Mouse (Mus musculus): ENCODE results near the gene Ppfia1. TPM values are rescaled to one million over a fixed set of nuclear protein-coding genes. Genes with fewer than 3 reads are reported as not detected.

The Ppfia1 gene
- total and polyA plus RNA-seq, 3 experiments: 29.3 to 46.6 (median 41.3) TPM

DNA sequence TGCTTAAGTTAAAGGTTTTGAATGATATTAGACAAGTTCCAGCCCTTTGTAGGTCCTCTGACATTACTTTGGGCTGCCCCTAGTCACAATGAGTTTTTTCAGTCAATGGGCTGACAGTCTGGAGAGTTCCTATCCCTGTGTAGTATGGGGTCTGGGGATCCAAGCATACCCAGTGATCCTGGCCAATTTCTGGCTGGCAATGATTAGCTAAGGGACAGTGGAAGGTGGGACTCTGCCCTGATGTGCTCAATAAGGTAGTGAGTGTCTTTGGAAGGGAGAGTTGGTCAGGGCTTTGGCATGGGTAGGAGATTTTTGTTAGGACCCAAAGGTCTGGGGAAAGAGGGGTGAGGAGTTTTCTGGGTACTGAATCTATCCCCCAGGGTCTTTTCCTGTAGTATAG lies 18.1 kb upstream of the Ppfia1 start:
- no peak overlapping the region for H3K9ac ChIP-seq (ENCODE audit: insufficient read depth, low read depth)
- DNase-seq (ENCODE audit: extremely low read depth): no peak
- no peaks in the 10 kb centered on the region for H3K79me2 ChIP-seq (replicated peaks; ENCODE audit: control insufficient read depth, extremely low read depth, insufficient read depth, poor library complexity, severe bottlenecking)
- TF ChIP-seq TBP (conservative IDR thresholded peaks at IDR 0.05; ENCODE audit: low read depth, low read length) (no peak), RCOR1 (conservative IDR thresholded peaks at IDR 0.05; ENCODE audit: low read depth, low read length) (no peak), TCF12 (IDR thresholded peaks at IDR 0.05; ENCODE audit: low read depth, low read length) (no peak), JUND (conservative IDR thresholded peaks at IDR 0.05; ENCODE audit: low read depth, low read length) (no peak), RAD21 (IDR thresholded peaks at IDR 0.05; ENCODE audit: low read depth, low read length) (no peak), CHD1 (IDR thresholded peaks at IDR 0.05; ENCODE audit: low read depth, low read length) (no peak), USF2 (conservative IDR thresholded peaks at IDR 0.05; ENCODE audit: low read depth, low read length) (no peak), CHD2 (IDR thresholded peaks at IDR 0.05; ENCODE audit: low read length) (no peak), GABPA (IDR thresholded peaks at IDR 0.05; ENCODE audit: insufficient replicate concordance, low read depth, low read length) (no peak), PAX5 (IDR thresholded peaks at IDR 0.05; ENCODE audit: low read length) (no peak), ZMIZ1 (IDR thresholded peaks at IDR 0.05; ENCODE audit: low read depth, low read length) (no peak), NRF1 (IDR thresholded peaks at IDR 0.05; ENCODE audit: low read depth, low read length) (no peak), ZKSCAN1 (IDR thresholded peaks at IDR 0.05; ENCODE audit: borderline replicate concordance, low read depth, low read length) (no peak), ETS1 (conservative IDR thresholded peaks at IDR 0.05; ENCODE audit: low read depth, low read length) (no peak), JUN (IDR thresholded peaks at IDR 0.05; ENCODE audit: insufficient read depth, low read depth, low read length) (no peak), SMC3 (IDR thresholded peaks at IDR 0.05; ENCODE audit: low read depth, low read length) (no peak), NELFE (IDR thresholded peaks at IDR 0.05; ENCODE audit: low read depth, low read length) (no peak)
- in situ Hi-C loops (cut with MboI; ENCODE audit: low pct_ligation_motif_present, low pct_unique_long_range_greater_than_20kb, low sequenced_read_pairs): no loop called here
- no peaks in the 10 kb centered on the region for H3K9me3 ChIP-seq (replicated peaks; ENCODE audit: low read length)
- dilution Hi-C loops (cut with MboI; ENCODE audit: extremely low pct_ligation_motif_present, extremely low pct_unique_long_range_greater_than_20kb, low sequenced_read_pairs): no loop called here
- no peak overlapping the region for H3K4me3 ChIP-seq (replicated peaks in 1 of 3; ENCODE audit: low read depth in 2 of 3, low read length in 2 of 3, poor library complexity in 1 of 3)
- H3K4me2 ChIP-seq (ENCODE audit: insufficient read depth, low read depth, poor library complexity, severe bottlenecking): no peak overlapping the region
- peaks cover 52% of the 10 kb centered on the region for H3K27me3 ChIP-seq (replicated peaks)
- H3K27ac ChIP-seq (ENCODE audit: insufficient read depth, low read depth): no peak overlapping the region
- H3K4me1 ChIP-seq (ENCODE audit: control insufficient read depth in 1 of 2, insufficient read depth in 2 of 2): 0 out of 4 replicates have a peak, but pooled peaks cover 0 to 3% of the 10 kb centered on the region in 2 experiments
- H3K36me3 ChIP-seq (replicated peaks in 1 of 2; ENCODE audit: control insufficient read depth in 1 of 2, insufficient read depth in 1 of 2, low read length in 1 of 2): no peaks in the 10 kb centered on the region

DNA sequence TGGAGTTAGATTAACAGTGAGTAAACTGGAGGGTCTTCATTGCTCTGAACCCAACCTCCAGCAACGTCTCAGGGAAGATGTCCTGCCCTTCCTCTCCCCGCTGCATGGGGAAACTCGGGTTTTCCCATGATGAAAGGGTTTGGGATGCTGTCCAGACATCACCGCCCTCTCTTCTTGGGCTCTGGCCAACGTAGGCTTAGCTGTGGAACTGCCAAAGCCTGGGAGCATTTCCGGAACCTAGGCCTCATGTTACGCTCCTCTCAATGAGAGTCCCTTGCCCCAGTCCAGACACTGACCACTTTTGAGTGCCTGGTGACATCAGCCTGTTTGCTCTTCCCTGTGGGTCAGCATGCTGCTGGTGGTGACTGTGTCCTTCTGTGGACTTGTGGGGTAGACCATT lies 15.9 kb upstream of the Ppfia1 start:
- Histone ChIP-seq H3K4me3 (replicated peaks in 1 of 3; ENCODE audit: low read depth in 2 of 3, low read length in 2 of 3, poor library complexity in 1 of 3) (no peak overlapping the region), H3K9ac (ENCODE audit: insufficient read depth, low read depth) (no peak overlapping the region), H3K79me2 (replicated peaks; ENCODE audit: control insufficient read depth, extremely low read depth, insufficient read depth, poor library complexity, severe bottlenecking) (no peaks in the 10 kb centered on the region), H3K36me3 (replicated peaks in 1 of 2; ENCODE audit: control insufficient read depth in 1 of 2, insufficient read depth in 1 of 2, low read length in 1 of 2) (no peaks in the 10 kb centered on the region), H3K4me2 (ENCODE audit: insufficient read depth, low read depth, poor library complexity, severe bottlenecking) (no peak overlapping the region), H3K27ac (ENCODE audit: insufficient read depth, low read depth) (no peak overlapping the region), H3K4me1 (ENCODE audit: control insufficient read depth in 1 of 2, insufficient read depth in 2 of 2) (0 out of 4 replicates have a peak, but pooled peaks cover 0 to 3% of the 10 kb centered on the region in 2 experiments), H3K27me3 (replicated peaks) (peaks cover 69% of the 10 kb centered on the region), H3K9me3 (replicated peaks; ENCODE audit: low read length) (no peaks in the 10 kb centered on the region)
- no peak for DNase-seq (ENCODE audit: extremely low read depth)
- TF ChIP-seq MAZ (IDR thresholded peaks at IDR 0.05; ENCODE audit: low read depth, low read length) (no peak), CHD2 (IDR thresholded peaks at IDR 0.05; ENCODE audit: low read length) (no peak), NELFE (IDR thresholded peaks at IDR 0.05; ENCODE audit: low read depth, low read length) (no peak), POLR2AphosphoS2 (IDR thresholded peaks at IDR 0.05; ENCODE audit: low read depth, low read length) (no peak), SMC3 (IDR thresholded peaks at IDR 0.05; ENCODE audit: low read depth, low read length) (no peak), JUND (conservative IDR thresholded peaks at IDR 0.05; ENCODE audit: low read depth, low read length) (no peak), TCF12 (IDR thresholded peaks at IDR 0.05; ENCODE audit: low read depth, low read length) (no peak)
- in situ Hi-C loops (cut with MboI; ENCODE audit: low pct_ligation_motif_present, low pct_unique_long_range_greater_than_20kb, low sequenced_read_pairs): no loop called here
- dilution Hi-C loops (cut with MboI; ENCODE audit: extremely low pct_ligation_motif_present, extremely low pct_unique_long_range_greater_than_20kb, low sequenced_read_pairs): no loop called here
